Mouse (Mus musculus) heart, embryonic 14.5 days (tissue): Measurements from ENCODE around the gene Olfr1341. TPM values are rescaled to one million over a fixed set of nuclear protein-coding genes. Genes with fewer than 3 reads are reported as not detected.

ENCODE experiments used
- polyA plus RNA-seq: library from polyadenylated mRNA; unstranded; fragments of >200 nt; fragmentation: Nextera tagmentation; extraction: Ambion mirVana; gene quantifications from 2 replicates; pipeline ENCODE4 v1.2.1, GENCODE M21; 2014

Olfr1341 gene
- polyA plus RNA-seq, 1 experiment from 2014 or later: not detected

Other genes with a start within 250 kb of the Olfr1341 start
- 1.0 and 1.7 TPM in 2 replicates for gene Mpl, start 246.0 kb upstream of the Olfr1341 start, polyA plus RNA-seq
- 38.1 and 48.7 TPM in 2 replicates for gene Tie1, start 213.5 kb upstream of the Olfr1341 start, polyA plus RNA-seq
- not detected in 2 replicates for gene 2610528J11Rik, start 176.5 kb upstream of the Olfr1341 start, polyA plus RNA-seq
- 0.24 and 0.43 TPM in 2 replicates for gene Tmem125, start 159.5 kb upstream of the Olfr1341 start, polyA plus RNA-seq
- gene Cfap57, start 82.7 kb upstream of the Olfr1341 start, polyA plus RNA-seq: 0.16 and 0.22 TPM in 2 replicates
- gene Ebna1bp2, start 82.7 kb upstream of the Olfr1341 start, polyA plus RNA-seq: 80.5 and 86.0 TPM in 2 replicates
- gene Olfr62, start 44.6 kb upstream of the Olfr1341 start, polyA plus RNA-seq: not detected in 2 replicates
- gene Olfr1342, start 10.8 kb upstream of the Olfr1341 start, polyA plus RNA-seq: not detected in 2 replicates
- not detected in 2 replicates for gene Olfr1340, start 16.6 kb downstream of the Olfr1341 start, polyA plus RNA-seq
- not detected in 2 replicates for gene Olfr1339, start 28.7 kb downstream of the Olfr1341 start, polyA plus RNA-seq
- not detected in 2 replicates for gene Olfr1338, start 55.2 kb downstream of the Olfr1341 start, polyA plus RNA-seq
- gene Olfr1337, start 79.1 kb downstream of the Olfr1341 start, polyA plus RNA-seq: not detected in 2 replicates
- gene Olfr1335, start 106.4 kb downstream of the Olfr1341 start, polyA plus RNA-seq: not detected in 2 replicates
- not detected in 2 replicates for gene Olfr1333, start 132.8 kb downstream of the Olfr1341 start, polyA plus RNA-seq
- not detected in 2 replicates for gene Olfr1331, start 161.1 kb downstream of the Olfr1341 start, polyA plus RNA-seq
- gene Olfr1330, start 185.1 kb downstream of the Olfr1341 start, polyA plus RNA-seq: 0.04 and 0.19 TPM in 2 replicates
- not detected in 2 replicates for gene Olfr1329, start 213.9 kb downstream of the Olfr1341 start, polyA plus RNA-seq
- 0.07 TPM in 1 of 2 replicates, not detected in the other for gene Olfr1328, start 235.1 kb downstream of the Olfr1341 start, polyA plus RNA-seq